Mouse (Mus musculus) brown adipose tissue, adult 24 weeks (tissue): Measurements from ENCODE around the gene Pfkfb4. TPM values are rescaled to one million over a fixed set of nuclear protein-coding genes. Genes with fewer than 3 reads are reported as not detected.
A peak's percentile ranks its signal among the peaks of the same experiment; 100 is the strongest.

Experiments
- H3K27ac ChIP-seq: fragments of 200-500 bp; replicated peaks from 2 replicates; pipeline ENCODE4 v1.5.1; 2012; ENCODE audit warnings: low read depth, mild to moderate bottlenecking, low read length
- H3K4me1 ChIP-seq: fragments of 200-500 bp; 2 replicates; pipeline ENCODE4 v1.6.1; 2012; ENCODE audit warnings: low read length, mixed read lengths; ENCODE audit not compliant: control insufficient read depth, insufficient read depth, insufficient read length
- H3K4me3 ChIP-seq: fragments of 200-500 bp; 2 replicates; pipeline ENCODE4 v1.5.1; 2012; ENCODE audit warnings: low read depth, mild to moderate bottlenecking, low read length, moderate library complexity; ENCODE audit not compliant: insufficient read depth
- polyA plus RNA-seq: library from polyadenylated mRNA; stranded (reverse); fragments of >200 nt; gene quantifications from 2 replicates; pipeline ENCODE4 v1.2.4, GENCODE M21; 2012; ENCODE audit not compliant: missing spikeins, insufficient read depth, insufficient read length

Pfkfb4 gene
- polyA plus RNA-seq: 3.4 and 3.8 TPM in 2 replicates

- H3K27ac ChIP-seq: peak within 1 kb of the TSS; percentile 89
- peaks cover 4% of the 10 kb centered on the region for H3K4me1 ChIP-seq
- peak within 1 kb of the TSS; percentile 62 for H3K4me3 ChIP-seq
These were observed at the start of gene Pfkfb4 for GRCm38 (mm10) chr9:108991428-108992084. Gene Pfkfb4, plus strand, starts transcription at chr9:108991778.

- no peak overlapping the region for H3K27ac ChIP-seq
- no peak overlapping the region for H3K4me3 ChIP-seq
- H3K4me1 ChIP-seq: no peaks in the 10 kb centered on the region
These were observed 46.5 kb upstream of the Pfkfb4 start for GRCm38 (mm10) chr9:108945111-108945510.

- Histone ChIP-seq H3K4me3 (no peak overlapping the region), H3K27ac (no peak overlapping the region), H3K4me1 (no peaks in the 10 kb centered on the region)
These were observed 46.0 kb upstream of the Pfkfb4 start for GRCm38 (mm10) chr9:108945608-108946007.

- Histone ChIP-seq H3K4me1 (no peaks in the 10 kb centered on the region; the same call in 1 of the 2 replicates), H3K4me3 (no peak overlapping the region), H3K27ac (no peak overlapping the region)
These were observed 42.2 kb upstream of the Pfkfb4 start for GRCm38 (mm10) chr9:108949231-108949966.

GRCm38 (mm10) chr9:108949967-108950728 lies 41.4 kb upstream of the Pfkfb4 start:
- H3K27ac ChIP-seq: no peak overlapping the region
- H3K4me3 ChIP-seq: no peak overlapping the region
- H3K4me1 ChIP-seq: no peaks in the 10 kb centered on the region; the same call in 1 of the 2 replicates

- no peak within 1 kb of the TSS for H3K4me3 ChIP-seq
- H3K27ac ChIP-seq: no peak within 1 kb of the TSS
- no peaks in the 10 kb centered on the region; the same call in 1 of the 2 replicates for H3K4me1 ChIP-seq
These were observed 38.4 kb upstream of the Pfkfb4 start, which contains the start of gene Col7a1 for GRCm38 (mm10) chr9:108953081-108953636. Gene Col7a1, plus strand, starts transcription at chr9:108953586.

- no peak overlapping the region for H3K4me3 ChIP-seq
- H3K27ac ChIP-seq: no peak overlapping the region
- no peaks in the 10 kb centered on the region; the same call in 1 of the 2 replicates for H3K4me1 ChIP-seq
These were observed 36.3 kb upstream of the Pfkfb4 start for GRCm38 (mm10) chr9:108955241-108955640.

- Histone ChIP-seq H3K27ac (no peak overlapping the region), H3K4me3 (no peak overlapping the region), H3K4me1 (no peaks in the 10 kb centered on the region; the same call in 1 of the 2 replicates)
These were observed 35.7 kb upstream of the Pfkfb4 start for GRCm38 (mm10) chr9:108955846-108956245.

- Histone ChIP-seq H3K4me1 (no peaks in the 10 kb centered on the region), H3K4me3 (no peak overlapping the region), H3K27ac (no peak overlapping the region)
These were observed 28.0 kb upstream of the Pfkfb4 start for GRCm38 (mm10) chr9:108963577-108963976.

GRCm38 (mm10) chr9:108964338-108964737 lies 27.2 kb upstream of the Pfkfb4 start:
- Histone ChIP-seq H3K4me1 (no peaks in the 10 kb centered on the region), H3K27ac (no peak overlapping the region), H3K4me3 (no peak overlapping the region)

GRCm38 (mm10) chr9:108970623-108971022 lies 21.0 kb upstream of the Pfkfb4 start:
- no peak overlapping the region for H3K27ac ChIP-seq
- H3K4me1 ChIP-seq: no peaks in the 10 kb centered on the region
- H3K4me3 ChIP-seq: no peak overlapping the region

- H3K4me1 ChIP-seq: no peaks in the 10 kb centered on the region
- no peak overlapping the region for H3K27ac ChIP-seq
- no peak overlapping the region for H3K4me3 ChIP-seq
These were observed 15.1 kb upstream of the Pfkfb4 start for GRCm38 (mm10) chr9:108976483-108976882.

GRCm38 (mm10) chr9:108977966-108978365 lies 13.6 kb upstream of the Pfkfb4 start:
- H3K27ac ChIP-seq: no peak overlapping the region
- no peaks in the 10 kb centered on the region for H3K4me1 ChIP-seq
- no peak overlapping the region for H3K4me3 ChIP-seq

GRCm38 (mm10) chr9:108982498-108982897 lies 9.1 kb upstream of the Pfkfb4 start:
- Histone ChIP-seq H3K4me1 (no peaks in the 10 kb centered on the region), H3K27ac (no peak overlapping the region), H3K4me3 (no peak overlapping the region)

GRCm38 (mm10) chr9:108983209-108983608 lies 8.4 kb upstream of the Pfkfb4 start:
- no peak overlapping the region for H3K27ac ChIP-seq
- H3K4me1 ChIP-seq: no peaks in the 10 kb centered on the region
- H3K4me3 ChIP-seq: no peak overlapping the region
